Comparison of ENCODE assay signal across 26 mouse cellular contexts in the genomic region with DNA sequence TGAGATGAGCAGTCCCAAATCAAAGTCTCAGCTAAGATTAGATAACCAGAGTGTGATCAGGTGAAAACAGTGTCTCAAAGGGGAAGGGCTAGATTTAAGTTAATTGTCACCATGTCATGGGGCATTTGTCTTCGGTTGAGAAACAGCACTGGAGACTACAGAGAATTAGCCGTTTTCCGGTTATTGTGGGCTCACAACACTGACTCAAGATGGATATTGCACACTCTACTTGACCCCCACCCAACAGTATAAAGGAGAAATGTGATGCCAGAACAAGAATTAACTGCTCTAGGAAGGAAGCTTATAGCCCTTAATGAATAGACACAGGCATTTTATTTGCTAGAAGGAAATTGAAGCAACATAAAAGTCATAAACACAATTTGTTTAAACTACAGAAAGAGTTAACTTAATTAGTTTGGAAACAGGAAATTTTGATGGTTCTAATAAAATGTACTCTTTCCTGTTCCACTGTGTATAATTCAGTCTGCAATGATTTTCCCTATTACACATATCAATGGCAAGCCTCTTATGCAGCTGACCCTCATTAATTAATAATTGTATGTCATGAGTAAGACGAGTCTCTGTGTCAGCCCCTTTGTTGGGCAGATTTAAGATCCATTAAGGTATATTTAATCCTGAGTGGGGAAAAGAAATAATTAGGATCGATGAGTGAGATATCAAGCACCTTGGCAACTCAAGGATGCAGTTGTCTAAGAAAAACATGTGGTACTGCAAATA.
DNase-seq lines count a peak whose midpoint lies in the region; ATAC-seq and TF ChIP-seq lines count a peak whose summit lies in the region.
"Had no signal": no experiment of that assay in that cellular context is flagged by ENCODE, and none has a peak within 500 bp of the region (broad histone marks: within the 10 kb centered on the region; RNA-seq: fewer than 3 reads in every experiment).

No protein-coding gene starts in this region.

- H3K4me2 ChIP-seq in lung, embryonic 14.5 days, result no peak overlapping the region
- H3K4me2 ChIP-seq in midbrain, embryonic 15.5 days, result no peak overlapping the region
- no peak overlapping the region for H3K4me2 ChIP-seq in midbrain, embryonic 16.5 days (ENCODE audit: low read length)
- H3K4me2 ChIP-seq: embryonic facial prominence, embryonic 13.5 days; forebrain, embryonic 12.5 days; heart, embryonic 13.5 days; kidney, embryonic 15.5 days; liver, embryonic 15.5 days had no signal

- no peaks in the 10 kb centered on the region for H3K36me3 ChIP-seq in lung, embryonic 14.5 days (ENCODE audit: insufficient read depth)
- H3K36me3 ChIP-seq in midbrain, embryonic 15.5 days (replicated peaks), result no peaks in the 10 kb centered on the region
- no peaks in the 10 kb centered on the region for H3K36me3 ChIP-seq in midbrain, embryonic 16.5 days (ENCODE audit: control insufficient read depth, insufficient read depth, low read length)
- H3K36me3 ChIP-seq: embryonic facial prominence, embryonic 13.5 days; forebrain, embryonic 12.5 days; heart, embryonic 13.5 days; kidney, embryonic 15.5 days; liver, embryonic 15.5 days had no signal

- 58% methylated on average over 5 of the region's 5 CpGs for WGBS in lung, embryonic 14.5 days
- WGBS in midbrain, embryonic 15.5 days, result 49% methylated on average over 5 of the region's 5 CpGs
- WGBS in midbrain, embryonic 16.5 days, result 60% methylated on average over 5 of the region's 5 CpGs

- no peaks in the 10 kb centered on the region for H3K4me1 ChIP-seq in lung, embryonic 14.5 days (ENCODE audit: insufficient read depth)
- H3K4me1 ChIP-seq in midbrain, embryonic 15.5 days, result no peaks in the 10 kb centered on the region
- H3K4me1 ChIP-seq in midbrain, embryonic 16.5 days (ENCODE audit: control insufficient read depth, insufficient read depth, low read length), result no peaks in the 10 kb centered on the region
- H3K4me1 ChIP-seq: embryonic facial prominence, embryonic 13.5 days; forebrain, embryonic 12.5 days; heart, embryonic 13.5 days; kidney, embryonic 15.5 days; liver, embryonic 15.5 days; megakaryocyte, embryonic 14.5 days had no signal

- H3K27me3 ChIP-seq in lung, embryonic 14.5 days (ENCODE audit: insufficient read depth, low read length), result no peaks in the 10 kb centered on the region
- no peaks in the 10 kb centered on the region for H3K27me3 ChIP-seq in midbrain, embryonic 15.5 days (replicated peaks)
- H3K27me3 ChIP-seq in midbrain, embryonic 16.5 days (ENCODE audit: control insufficient read depth, insufficient read depth, low read depth, low read length), result no peaks in the 10 kb centered on the region
- H3K27me3 ChIP-seq: embryonic facial prominence, embryonic 13.5 days; forebrain, embryonic 12.5 days; heart, embryonic 13.5 days; kidney, embryonic 15.5 days; liver, embryonic 15.5 days; megakaryocyte, embryonic 14.5 days had no signal

- H3K27ac ChIP-seq in lung, embryonic 14.5 days (ENCODE audit: low read depth), result no peak overlapping the region
- no peak overlapping the region for H3K27ac ChIP-seq in midbrain, embryonic 15.5 days
- H3K27ac ChIP-seq in midbrain, embryonic 16.5 days (ENCODE audit: low read length), result no peak overlapping the region
- H3K27ac ChIP-seq: embryonic facial prominence, embryonic 13.5 days; forebrain, embryonic 12.5 days; heart, adult 2 months; heart, embryonic 13.5 days; kidney, embryonic 15.5 days; liver, embryonic 15.5 days had no signal

- H3K9ac ChIP-seq in lung, embryonic 14.5 days, result no peak overlapping the region
- no peak overlapping the region for H3K9ac ChIP-seq in midbrain, embryonic 15.5 days
- no peak overlapping the region for H3K9ac ChIP-seq in midbrain, embryonic 16.5 days (ENCODE audit: low read depth, low read length)
- H3K9ac ChIP-seq: embryonic facial prominence, embryonic 13.5 days; forebrain, embryonic 12.5 days; heart, embryonic 13.5 days; kidney, embryonic 15.5 days; liver, embryonic 15.5 days had no signal

- no peaks in the 10 kb centered on the region for H3K9me3 ChIP-seq in lung, embryonic 14.5 days (ENCODE audit: low read depth, low read length)
- H3K9me3 ChIP-seq in midbrain, embryonic 15.5 days, result no peaks in the 10 kb centered on the region
- H3K9me3 ChIP-seq in midbrain, embryonic 16.5 days (replicated peaks; ENCODE audit: control insufficient read depth, low read length, poor library complexity, severe bottlenecking), result no peaks in the 10 kb centered on the region
- H3K9me3 ChIP-seq: embryonic facial prominence, embryonic 13.5 days; forebrain, embryonic 12.5 days; heart, embryonic 13.5 days; kidney, embryonic 15.5 days; liver, embryonic 15.5 days; megakaryocyte, embryonic 14.5 days had no signal

- TF ChIP-seq CTCF in lung, embryonic 14.5 days (IDR thresholded peaks at IDR 0.05; ENCODE audit: low read depth), result no peak

- no peak overlapping the region for H3K4me3 ChIP-seq in lung, embryonic 14.5 days (ENCODE audit: low read depth, low read length)
- H3K4me3 ChIP-seq in midbrain, embryonic 15.5 days, result no peak overlapping the region
- no peak overlapping the region for H3K4me3 ChIP-seq in midbrain, embryonic 16.5 days (ENCODE audit: low read depth, low read length)
- H3K4me3 ChIP-seq: embryonic facial prominence, embryonic 13.5 days; erythroblast, embryonic 14.5 days; forebrain, embryonic 12.5 days; heart, adult 2 months; heart, embryonic 13.5 days; kidney, embryonic 15.5 days; liver, embryonic 15.5 days; megakaryocyte, embryonic 14.5 days had no signal

- no peak for ATAC-seq in lung, embryonic 14.5 days (ENCODE audit: insufficient read depth)
- ATAC-seq in midbrain, embryonic 15.5 days (replicated peaks), result peak; percentile 17; the same call in 1 of the 2 replicates
- ATAC-seq in midbrain, embryonic 16.5 days, result no peak
- ATAC-seq: activated CD4-positive, CD25-positive, alpha-beta regulatory T cell, adult 4 months had no signal

- DNase-seq in embryo, embryonic 11 days, result peak; percentile 10
- no peak for DNase-seq in embryo, embryonic 10 days (ENCODE audit: low spot score)
- DNase-seq in lung, embryonic 14.5 days, result peak; percentile 30
- no peak for DNase-seq in lung, adult 18-20 months
- DNase-seq in left cerebral cortex, adult 9 months (ENCODE audit: low spot score in 2 of 2), result no peak
- DNase-seq: adrenal gland, adult 8-10 months; cerebellum, adult 18-20 months; cerebellum, postnatal 14 days; gastrocnemius, postnatal 36 days; heart, adult 2 months; heart, postnatal 14 days; kidney, adult 11 months; layer of hippocampus, adult 9-11 months; liver; lung, postnatal 36 days; thymus, postnatal 14 days had no signal

Comparison
In these comparisons a context has a peak if more than half of its experiments do, and no peak if none do; other contexts are left out.
1. DNase-seq: peak in embryo, embryonic 11 days (single experiment) and lung, embryonic 14.5 days (single experiment); none in embryo, embryonic 10 days (single experiment), lung, adult 18-20 months (0 of 2) and left cerebral cortex, adult 9 months (0 of 2).